Mouse (Mus musculus): ENCODE measurements at regions not wholly inside any gene's neighbourhood (a gene's known extent, or its start where the extent isn't known, plus 50 kb on each side); places are given as distances from the start of the nearest gene placed in this dataset.

DNA sequence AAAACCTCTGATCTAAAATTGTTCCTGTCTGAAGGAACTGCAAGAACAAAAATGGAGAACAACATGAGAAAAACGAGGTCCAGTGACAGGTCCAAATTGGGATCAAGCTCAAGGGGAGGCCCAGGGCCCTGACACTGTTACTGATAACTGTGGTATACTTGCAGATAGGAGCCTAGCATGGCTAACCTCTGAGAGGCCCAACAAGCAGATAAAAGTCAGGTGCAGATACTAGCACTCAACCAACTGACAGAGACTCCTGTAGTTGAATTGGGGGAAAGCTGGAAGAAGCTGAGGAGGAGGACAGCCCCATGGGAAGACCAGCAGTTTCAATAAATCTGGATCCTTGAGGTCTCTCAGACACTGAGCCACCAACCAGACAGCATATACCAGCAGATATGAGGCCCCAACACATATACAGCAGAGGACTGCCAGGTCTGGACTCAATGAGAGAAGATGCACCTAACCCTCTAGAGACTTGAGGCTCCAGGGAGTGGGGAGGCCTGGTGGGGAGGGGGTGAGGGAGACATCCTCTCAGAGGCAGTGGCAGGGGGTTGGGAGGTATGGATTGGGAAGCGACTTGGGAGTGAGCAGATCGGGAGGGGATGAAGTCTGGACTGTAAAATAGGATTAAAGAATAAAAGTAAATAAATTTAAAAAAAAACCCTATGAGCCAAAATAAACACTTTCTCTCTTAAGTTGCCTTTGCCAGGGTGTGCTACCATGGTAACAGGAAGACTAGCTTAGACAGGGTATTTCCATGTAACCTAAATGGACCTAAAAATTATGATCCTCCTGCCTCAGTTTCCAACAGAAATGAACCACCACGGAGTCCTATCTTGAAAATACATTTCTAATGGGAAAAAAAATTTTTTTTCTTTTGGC, 91.8 kb downstream of the Fam204a start:
- no peak for ATAC-seq
- TF ChIP-seq CTCF (IDR thresholded peaks at IDR 0.05), result no peak
- 63% methylated on average over 4 of the region's 4 CpGs for WGBS

DNA sequence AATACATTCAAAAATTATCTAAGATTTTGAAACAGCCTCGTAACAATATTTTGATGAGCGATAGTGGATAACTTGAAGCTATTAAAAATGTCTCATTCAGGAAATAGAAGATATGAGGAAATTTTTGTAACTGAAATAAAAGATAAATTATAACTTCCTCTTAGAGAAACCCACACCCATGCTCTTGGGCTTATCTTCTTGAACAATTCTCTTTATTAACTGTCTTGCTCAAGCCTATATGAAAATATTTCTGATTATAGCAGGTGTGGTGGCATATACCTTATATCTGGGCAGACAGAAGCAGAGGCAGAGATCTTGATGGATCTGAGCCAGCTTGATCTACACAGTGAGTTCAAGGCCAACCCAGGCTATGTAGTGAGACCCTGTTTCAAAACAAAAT, 96.9 kb downstream of the Fam204a start:
- Histone ChIP-seq H3K9ac (replicated peaks; ENCODE audit: low read depth) (no peak overlapping the region), H3K27ac (ENCODE audit: low read length) (no peak overlapping the region), H3K4me2 (replicated peaks; ENCODE audit: low read depth, low read length) (no peak overlapping the region), H3K36me3 (ENCODE audit: insufficient read depth, low read length) (no peaks in the 10 kb centered on the region), H3K9me3 (ENCODE audit: low read length) (no peaks in the 10 kb centered on the region), H3K27me3 (replicated peaks; ENCODE audit: insufficient read depth, low read length) (no peaks in the 10 kb centered on the region), H3K4me1 (ENCODE audit: insufficient read depth, low read depth, low read length) (no peaks in the 10 kb centered on the region), H3K4me3 (ENCODE audit: low read depth, low read length) (no peak overlapping the region)
- no peak for ATAC-seq
- no peak for TF ChIP-seq EP300 (IDR thresholded peaks at IDR 0.05)
- no peak for TF ChIP-seq CTCF (IDR thresholded peaks at IDR 0.05)
- 75% methylated on average over 2 of the region's 2 CpGs for WGBS
- DNase-seq (ENCODE audit: low spot score), result no peak

More for the DNA sequence above, 91.8 kb downstream of the Fam204a start:
- Histone ChIP-seq H3K36me3 (ENCODE audit: insufficient read depth, low read length) (no peaks in the 10 kb centered on the region), H3K9me3 (ENCODE audit: low read length) (no peaks in the 10 kb centered on the region), H3K4me2 (replicated peaks; ENCODE audit: low read depth, low read length) (no peak overlapping the region), H3K9ac (replicated peaks; ENCODE audit: low read depth) (no peak overlapping the region), H3K27ac (ENCODE audit: low read length) (no peak overlapping the region), H3K27me3 (replicated peaks; ENCODE audit: insufficient read depth, low read length) (no peaks in the 10 kb centered on the region), H3K4me1 (ENCODE audit: insufficient read depth, low read depth, low read length) (no peaks in the 10 kb centered on the region), H3K4me3 (ENCODE audit: low read depth, low read length) (no peak overlapping the region)
- DNase-seq (ENCODE audit: low spot score), result no peak

DNA sequence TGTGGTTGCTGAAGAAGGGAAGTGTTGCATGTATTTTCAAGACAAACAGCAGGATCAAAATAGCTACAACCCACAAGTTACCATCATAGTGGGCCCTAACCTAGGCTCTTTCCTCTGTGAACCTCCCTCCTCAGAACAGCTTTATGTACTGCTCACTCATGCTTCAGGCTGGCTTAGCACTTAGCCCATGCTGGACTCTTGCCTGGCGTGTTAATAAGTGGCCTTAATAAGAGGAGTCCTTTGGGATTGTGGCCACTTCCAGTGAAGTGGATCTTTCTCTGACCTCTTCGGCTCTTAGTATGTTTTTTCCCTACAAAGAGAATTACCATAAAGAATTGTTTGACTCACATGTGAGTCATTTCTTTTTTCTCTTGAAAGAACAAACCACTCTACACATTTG, 101.9 kb downstream of the Fam204a start:
- Histone ChIP-seq H3K4me1 (ENCODE audit: insufficient read depth, low read depth, low read length) (no peaks in the 10 kb centered on the region), H3K27me3 (replicated peaks; ENCODE audit: insufficient read depth, low read length) (no peaks in the 10 kb centered on the region), H3K4me3 (ENCODE audit: low read depth, low read length) (no peak overlapping the region), H3K36me3 (ENCODE audit: insufficient read depth, low read length) (no peaks in the 10 kb centered on the region), H3K9me3 (ENCODE audit: low read length) (no peaks in the 10 kb centered on the region), H3K27ac (ENCODE audit: low read length) (no peak overlapping the region), H3K4me2 (replicated peaks; ENCODE audit: low read depth, low read length) (no peak overlapping the region), H3K9ac (replicated peaks; ENCODE audit: low read depth) (no peak overlapping the region)
- TF ChIP-seq CTCF (IDR thresholded peaks at IDR 0.05) (no peak), EP300 (IDR thresholded peaks at IDR 0.05) (no peak)
- DNase-seq (ENCODE audit: low spot score), result no peak
- no peak for ATAC-seq
- 63% methylated on average over 2 of the region's 2 CpGs for WGBS

DNA sequence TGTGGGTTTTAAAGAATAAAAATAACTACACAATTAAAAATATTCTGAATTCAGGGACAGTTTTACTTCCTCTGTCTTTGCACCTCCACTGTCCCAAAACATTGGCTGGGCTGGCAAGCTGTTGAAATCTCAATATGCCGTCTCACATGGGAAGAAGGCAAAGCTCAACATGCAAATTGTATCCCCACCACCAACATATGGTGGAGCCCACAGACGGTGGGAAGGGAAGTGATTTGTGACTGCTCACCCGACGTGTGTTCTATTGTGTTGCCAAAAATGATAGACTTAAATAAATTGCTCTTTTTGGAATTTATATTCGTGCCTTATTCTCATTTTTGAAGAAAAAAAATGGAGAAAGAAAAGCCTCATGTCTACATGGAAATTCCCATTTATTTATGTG, 105.6 kb downstream of the Fam204a start:
- WGBS, result 68% methylated on average over 5 of the region's 5 CpGs
- Histone ChIP-seq H3K4me1 (ENCODE audit: insufficient read depth, low read depth, low read length) (no peaks in the 10 kb centered on the region), H3K4me2 (replicated peaks; ENCODE audit: low read depth, low read length) (no peak overlapping the region), H3K4me3 (ENCODE audit: low read depth, low read length) (no peak overlapping the region), H3K9ac (replicated peaks; ENCODE audit: low read depth) (no peak overlapping the region), H3K36me3 (ENCODE audit: insufficient read depth, low read length) (no peaks in the 10 kb centered on the region), H3K27me3 (replicated peaks; ENCODE audit: insufficient read depth, low read length) (no peaks in the 10 kb centered on the region), H3K27ac (ENCODE audit: low read length) (no peak overlapping the region), H3K9me3 (ENCODE audit: low read length) (no peaks in the 10 kb centered on the region)
- TF ChIP-seq CTCF (IDR thresholded peaks at IDR 0.05), result no peak
- TF ChIP-seq EP300 (IDR thresholded peaks at IDR 0.05), result no peak
- ATAC-seq (no peak), DNase-seq (ENCODE audit: low spot score) (no peak)

DNA sequence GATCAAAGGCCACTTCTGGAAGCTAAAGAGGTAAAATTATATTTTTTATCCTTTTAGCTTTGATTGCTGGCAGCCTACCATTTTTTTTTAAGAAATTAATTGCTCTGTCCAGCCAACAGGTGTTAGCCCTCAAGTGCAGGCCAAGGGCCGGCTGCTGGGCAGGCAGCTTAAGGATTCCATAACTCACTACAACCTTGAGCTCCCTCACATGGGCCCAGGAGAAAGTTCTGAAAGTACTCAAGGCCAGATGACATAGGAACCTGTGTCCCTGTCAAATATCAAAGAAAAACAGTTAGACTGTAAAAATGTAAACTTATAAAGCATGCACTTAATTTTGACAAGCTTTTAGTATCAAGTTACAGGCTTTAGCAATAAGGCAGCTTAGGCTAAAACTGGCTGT, 107.5 kb downstream of the Fam204a start:
- H3K36me3 ChIP-seq (ENCODE audit: insufficient read depth, low read length), result no peaks in the 10 kb centered on the region
- no peaks in the 10 kb centered on the region for H3K9me3 ChIP-seq (ENCODE audit: low read length)
- H3K4me2 ChIP-seq (replicated peaks; ENCODE audit: low read depth, low read length), result no peak overlapping the region
- 13% methylated on average over 1 of the region's 1 CpGs for whole genome bisulfite sequencing
- TF ChIP-seq EP300 (IDR thresholded peaks at IDR 0.05), result no peak
- no peak for TF ChIP-seq CTCF (IDR thresholded peaks at IDR 0.05)
- no peak overlapping the region for H3K9ac ChIP-seq (replicated peaks; ENCODE audit: low read depth)
- no peak overlapping the region for H3K27ac ChIP-seq (ENCODE audit: low read length)
- H3K27me3 ChIP-seq (replicated peaks; ENCODE audit: insufficient read depth, low read length), result no peaks in the 10 kb centered on the region
- ATAC-seq, result no peak
- H3K4me1 ChIP-seq (ENCODE audit: insufficient read depth, low read depth, low read length), result no peaks in the 10 kb centered on the region
- no peak overlapping the region for H3K4me3 ChIP-seq (ENCODE audit: low read depth, low read length)
- DNase-seq (ENCODE audit: low spot score), result no peak

DNA sequence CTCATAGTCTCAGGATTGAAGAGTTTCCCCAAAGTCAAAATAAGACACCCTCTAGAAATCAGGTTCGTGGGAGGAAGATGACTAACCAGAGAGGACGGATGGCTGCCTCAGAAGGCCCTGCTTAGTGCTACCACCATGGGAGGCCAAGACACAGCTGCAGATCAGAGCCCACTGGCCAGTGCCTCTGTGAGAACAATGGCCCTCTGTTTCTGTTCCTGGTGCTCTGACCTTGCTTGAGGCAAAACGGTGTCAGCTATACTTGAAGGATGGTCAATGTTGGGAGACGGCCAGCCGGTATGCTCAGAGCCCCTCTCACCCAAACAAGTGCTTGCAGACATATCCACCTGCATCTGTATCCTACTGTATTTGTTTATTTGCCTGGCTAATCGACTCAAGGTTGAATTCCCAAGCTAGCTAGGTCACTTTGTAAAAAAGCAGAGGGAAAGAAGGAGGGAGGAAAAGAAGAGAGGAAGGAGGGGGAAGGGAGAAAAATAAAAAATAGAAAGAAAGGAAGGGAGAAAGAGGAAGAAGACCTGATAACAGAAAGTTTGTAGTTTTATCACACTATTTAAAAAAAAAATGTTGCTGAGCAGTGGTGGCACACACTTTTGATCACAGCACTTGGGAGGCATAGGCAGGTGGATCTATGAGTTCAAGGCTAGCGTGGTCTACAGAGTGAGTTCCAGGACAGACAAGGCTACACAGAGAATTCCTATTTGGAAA, 112.7 kb downstream of the Fam204a start:
- ATAC-seq, result no peak
- no peak for TF ChIP-seq CTCF (IDR thresholded peaks at IDR 0.05)
- no peak for TF ChIP-seq EP300 (IDR thresholded peaks at IDR 0.05)
- Histone ChIP-seq H3K4me2 (replicated peaks; ENCODE audit: low read depth, low read length) (no peak overlapping the region), H3K27me3 (replicated peaks; ENCODE audit: insufficient read depth, low read length) (no peaks in the 10 kb centered on the region), H3K36me3 (ENCODE audit: insufficient read depth, low read length) (no peaks in the 10 kb centered on the region), H3K27ac (ENCODE audit: low read length) (no peak overlapping the region), H3K4me1 (ENCODE audit: insufficient read depth, low read depth, low read length) (no peaks in the 10 kb centered on the region), H3K4me3 (ENCODE audit: low read depth, low read length) (no peak overlapping the region), H3K9ac (replicated peaks; ENCODE audit: low read depth) (no peak overlapping the region), H3K9me3 (ENCODE audit: low read length) (no peaks in the 10 kb centered on the region)
- no peak for DNase-seq (ENCODE audit: low spot score)
- 34% methylated on average over 7 of the region's 7 CpGs for WGBS
